Mouse (Mus musculus): ENCODE data around the gene Klf14.

Klf14 gene

DNA sequence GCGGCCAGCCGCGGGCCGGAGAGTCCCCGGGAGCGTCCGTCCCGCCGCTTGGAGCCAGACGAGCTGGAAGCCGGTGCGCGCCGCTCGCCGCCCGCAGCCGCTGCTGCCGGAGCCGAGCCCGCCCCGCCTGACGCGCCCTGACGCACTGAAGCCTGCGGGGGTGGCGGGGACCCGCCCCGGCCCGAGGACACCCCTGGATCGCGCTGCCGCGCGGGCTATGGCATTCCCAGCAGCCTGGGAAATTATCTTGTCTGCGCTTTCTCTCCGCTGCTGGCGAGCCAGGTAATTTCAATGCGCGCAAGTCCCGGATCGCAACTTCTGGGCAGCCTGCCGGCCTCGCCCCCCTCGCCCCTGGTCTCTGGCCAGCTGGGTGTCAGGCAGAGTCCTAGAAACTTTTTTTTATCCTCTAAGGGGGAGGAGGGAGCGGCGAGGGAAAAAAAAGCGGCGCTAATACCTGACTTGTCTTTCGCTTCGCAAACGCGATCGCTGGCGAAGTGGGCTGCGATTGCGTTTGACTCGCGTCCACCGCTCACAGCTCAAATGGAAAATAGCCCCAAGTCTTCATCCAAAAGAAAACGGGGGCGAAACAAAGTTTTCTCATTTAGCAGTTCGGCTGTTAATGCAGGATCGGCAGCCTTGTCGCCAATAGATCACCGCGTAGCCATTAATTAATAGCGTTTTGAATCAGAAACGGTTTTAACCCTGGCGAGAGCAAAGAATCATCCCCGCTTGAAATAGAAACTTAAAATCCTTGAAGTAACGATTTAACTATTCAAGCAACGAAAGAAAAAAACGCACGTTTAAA, at the start of gene Klf14:
Gene Klf14, minus strand, starts transcription at position 343 of the 805 bp plus-strand sequence.
- DNase-seq (ENCODE audit: low read depth, low spot score) = no peak

DNA sequence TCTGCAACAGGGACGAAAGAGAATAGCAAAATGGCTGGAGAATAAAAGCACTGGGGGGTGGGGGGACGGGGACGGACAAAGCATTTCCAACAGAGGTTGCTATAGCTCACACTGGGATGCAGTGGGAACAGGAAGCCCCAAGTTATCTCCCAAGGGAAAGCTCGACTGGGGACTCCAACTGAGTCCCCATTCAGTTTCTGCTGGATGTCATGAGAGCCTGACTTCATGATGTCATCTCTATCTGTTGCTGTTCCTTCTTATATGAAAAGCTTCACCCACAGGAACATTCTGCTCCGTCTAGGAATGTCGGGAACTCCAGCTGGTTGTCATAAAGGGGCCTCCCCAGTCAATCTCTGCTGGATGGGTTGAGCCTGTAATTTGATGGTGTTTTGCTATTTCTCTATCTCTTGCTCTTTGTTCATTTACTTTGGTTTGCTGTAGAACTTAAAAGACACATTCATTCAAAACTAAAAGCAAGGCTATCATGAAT, 47.3 kb upstream of the Klf14 start:
- DNase-seq (ENCODE audit: low read depth, low spot score) = no peak

DNA sequence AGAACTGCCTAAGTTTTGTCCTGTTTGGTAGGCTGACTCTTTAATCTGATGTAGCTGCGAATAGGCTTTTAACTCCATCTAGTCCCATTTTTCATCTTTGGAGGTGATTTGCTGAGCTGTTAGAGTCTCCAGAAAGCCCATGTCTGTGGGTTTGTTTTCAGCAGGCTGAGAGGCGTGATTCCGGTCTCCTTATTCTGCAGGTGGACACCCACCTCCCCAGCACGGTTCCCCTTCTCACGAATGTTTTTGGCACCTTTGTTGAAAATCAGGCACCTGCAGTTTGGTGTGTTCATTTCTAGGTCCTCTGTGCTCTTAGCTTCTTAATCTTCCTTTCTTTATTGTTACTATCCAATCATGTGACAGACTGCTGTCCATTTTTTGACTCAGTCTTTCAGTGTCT, 27.5 kb upstream of the Klf14 start:
- DNase-seq (ENCODE audit: low read depth, low spot score) = no peak

DNA sequence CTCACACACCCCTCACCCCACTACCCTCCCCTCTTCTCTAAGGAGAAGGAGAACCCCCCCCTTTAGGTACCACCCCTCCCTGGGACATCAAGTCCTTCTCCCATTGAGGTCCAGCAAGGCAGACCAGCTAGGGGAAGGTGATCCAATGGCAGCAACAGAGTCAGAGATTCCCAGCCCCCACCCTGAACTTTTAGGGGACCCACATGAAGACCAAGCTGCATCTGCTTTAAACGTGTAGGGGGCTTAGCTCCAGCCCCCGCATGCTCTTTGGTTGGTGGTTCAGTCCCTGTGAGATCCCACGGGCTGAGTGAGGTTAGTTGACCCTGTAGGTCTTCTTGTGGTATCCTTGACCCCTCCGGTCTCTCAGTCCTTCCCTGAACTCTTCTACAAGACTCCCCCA, 24.1 kb upstream of the Klf14 start:
- DNase-seq (ENCODE audit: low read depth, low spot score) = no peak

DNA sequence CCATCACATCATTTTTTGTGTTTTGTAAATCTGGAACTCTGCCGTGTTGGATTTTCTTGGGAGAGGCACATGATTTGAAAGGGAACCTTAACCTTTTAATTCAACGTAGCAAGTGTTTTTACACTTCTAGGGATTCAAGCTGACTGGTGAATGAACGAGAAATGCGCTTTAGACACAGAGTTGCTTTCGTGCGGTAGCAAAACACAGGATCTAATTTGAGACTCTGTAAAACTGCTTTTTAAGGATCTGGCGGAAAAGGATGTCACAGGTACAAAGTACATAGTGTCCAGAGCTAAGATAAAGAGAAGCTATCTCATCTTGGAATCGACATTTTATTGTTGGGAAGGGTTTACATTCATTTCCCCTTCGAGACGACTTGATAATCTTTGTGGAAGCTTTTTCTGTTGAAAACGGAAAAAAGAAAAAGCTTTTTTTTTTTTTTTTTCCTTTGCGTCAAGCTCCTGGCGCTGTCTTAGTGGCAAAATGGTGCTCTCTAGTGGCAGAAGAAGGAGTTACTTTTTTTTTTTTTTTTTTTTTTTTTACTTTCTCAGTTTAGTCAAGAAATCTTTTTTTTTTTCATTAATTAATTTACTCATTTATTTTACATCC, 23.6 kb upstream of the Klf14 start:
- DNase-seq (ENCODE audit: low read depth, low spot score) = peak; percentile 57

DNA sequence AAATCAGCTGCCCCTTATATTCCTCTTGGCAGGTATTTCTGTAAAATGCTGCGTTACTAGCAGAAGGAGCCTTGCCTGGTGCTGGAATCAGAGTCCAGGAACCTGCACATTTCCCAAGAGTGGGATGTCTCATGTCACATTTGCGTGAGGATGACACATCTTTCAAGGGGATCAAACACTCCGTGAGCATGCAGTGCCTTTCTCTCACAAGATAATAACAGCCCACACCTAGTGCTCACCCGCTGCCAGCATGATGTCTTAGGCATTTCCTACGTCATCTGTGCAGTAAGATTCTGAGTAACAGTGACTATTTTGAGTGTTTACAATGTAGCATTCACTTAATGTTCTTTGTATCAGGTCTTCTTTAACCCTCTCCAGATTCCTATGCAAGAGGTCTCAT, 22.5 kb upstream of the Klf14 start:
- DNase-seq (ENCODE audit: low read depth, low spot score) = no peak

DNA sequence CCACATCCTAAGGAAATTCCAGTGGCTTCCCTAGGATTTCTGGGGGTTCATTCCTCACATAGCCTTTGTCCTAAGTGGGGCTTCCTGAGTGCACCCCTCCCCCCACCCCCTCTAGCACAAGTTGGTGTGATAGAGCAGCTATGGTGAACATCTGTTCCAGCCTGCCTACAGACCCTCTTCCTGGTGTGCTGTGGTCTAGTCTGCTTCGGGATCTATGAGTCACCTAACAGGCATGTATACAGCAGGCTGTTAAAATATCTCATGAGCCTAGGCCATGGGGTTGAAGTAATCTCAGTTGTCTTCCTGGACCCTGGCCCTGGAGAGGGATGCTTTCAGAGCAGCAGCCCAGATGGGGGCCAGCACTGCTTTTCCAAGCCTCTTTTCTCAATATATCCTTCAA, 19.7 kb upstream of the Klf14 start:
- DNase-seq (ENCODE audit: low read depth, low spot score) = no peak

DNA sequence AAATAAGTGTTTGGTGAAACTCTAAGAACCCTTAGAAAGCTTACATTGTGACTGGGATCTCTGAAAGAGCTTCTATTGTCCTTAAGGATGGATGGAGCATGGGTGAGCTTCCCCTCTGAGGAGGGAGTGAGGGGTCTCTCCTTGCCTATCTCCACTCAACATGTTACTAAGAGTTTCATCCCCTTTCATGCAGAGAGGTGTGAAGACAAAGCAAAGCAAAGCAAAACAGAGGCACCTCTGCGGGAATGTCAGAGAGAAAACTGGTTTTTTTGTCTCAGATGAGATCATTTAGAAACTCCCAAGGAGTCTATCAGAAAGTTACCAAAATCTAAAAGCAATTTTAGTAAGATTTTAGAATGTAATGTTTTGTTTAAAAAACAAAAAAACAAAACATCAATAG, 13.2 kb upstream of the Klf14 start:
- no peak for DNase-seq (ENCODE audit: low read depth, low spot score)

DNA sequence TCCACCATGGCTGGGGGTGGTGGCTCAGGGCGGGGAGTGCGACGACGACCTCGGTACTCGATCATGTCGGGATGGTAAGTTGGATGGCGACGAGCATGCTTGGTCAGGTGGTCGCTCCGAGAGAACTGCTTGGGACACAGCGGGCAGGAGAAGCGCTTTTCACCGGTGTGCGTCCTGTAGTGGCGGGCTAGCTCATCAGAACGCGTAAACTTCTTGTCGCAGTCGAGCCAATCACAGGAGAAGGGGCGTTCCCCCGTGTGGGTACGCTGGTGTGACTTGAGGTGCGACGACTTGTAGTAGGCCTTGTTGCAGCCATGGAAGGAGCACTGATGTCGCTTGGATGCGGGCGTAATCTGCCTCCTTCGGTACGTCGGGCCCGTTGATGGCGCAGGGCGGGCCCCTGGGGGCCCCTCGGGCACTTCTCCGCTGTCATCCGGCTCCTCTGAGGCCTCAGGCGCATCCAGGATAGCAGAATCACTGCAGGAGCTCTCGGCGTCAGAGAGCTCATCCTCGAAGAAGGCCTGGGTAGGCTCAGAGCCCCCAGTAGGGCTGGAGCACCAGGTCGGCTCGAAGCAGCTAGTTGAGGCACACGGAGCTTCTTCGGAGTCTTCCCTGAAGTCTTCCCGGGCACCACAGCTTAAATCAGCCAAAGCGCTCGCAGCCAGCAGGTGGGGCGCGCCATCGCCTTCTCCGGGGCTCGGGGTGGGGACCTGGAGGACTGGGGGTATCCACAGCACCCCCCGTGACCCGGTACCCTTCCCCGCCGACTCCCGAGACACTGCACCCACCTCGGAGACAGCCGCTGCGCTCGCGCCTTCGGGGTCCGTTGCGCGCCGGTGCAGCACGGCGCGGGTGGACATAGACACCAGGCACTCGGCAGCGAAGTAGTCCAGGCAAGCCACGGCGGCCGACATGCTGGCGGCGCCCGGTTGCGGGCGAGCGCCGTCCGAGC, 818 bp downstream of the Klf14 start:
- DNase-seq (ENCODE audit: low read depth, low spot score) = no peak

DNA sequence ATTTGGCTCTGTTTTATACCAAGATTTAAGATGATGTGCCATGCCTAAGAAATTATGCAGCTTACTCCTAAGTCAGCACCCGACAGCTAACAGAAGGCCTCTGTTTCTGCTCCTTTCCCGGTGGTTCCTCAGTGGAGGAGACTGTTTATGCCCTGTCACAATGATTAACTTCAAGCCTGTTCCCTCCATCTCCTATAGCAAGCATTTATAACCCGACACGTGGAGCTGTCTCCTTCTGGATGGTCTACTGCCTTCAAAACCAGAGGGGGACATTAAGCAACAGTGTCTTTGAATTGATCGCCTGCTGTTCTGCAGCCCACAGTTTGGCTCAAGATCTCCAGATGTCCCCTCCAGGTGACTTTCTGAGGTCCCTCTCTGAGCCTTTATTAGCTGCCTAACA, 19.6 kb downstream of the Klf14 start:
- DNase-seq (ENCODE audit: low read depth, low spot score) = no peak

DNA sequence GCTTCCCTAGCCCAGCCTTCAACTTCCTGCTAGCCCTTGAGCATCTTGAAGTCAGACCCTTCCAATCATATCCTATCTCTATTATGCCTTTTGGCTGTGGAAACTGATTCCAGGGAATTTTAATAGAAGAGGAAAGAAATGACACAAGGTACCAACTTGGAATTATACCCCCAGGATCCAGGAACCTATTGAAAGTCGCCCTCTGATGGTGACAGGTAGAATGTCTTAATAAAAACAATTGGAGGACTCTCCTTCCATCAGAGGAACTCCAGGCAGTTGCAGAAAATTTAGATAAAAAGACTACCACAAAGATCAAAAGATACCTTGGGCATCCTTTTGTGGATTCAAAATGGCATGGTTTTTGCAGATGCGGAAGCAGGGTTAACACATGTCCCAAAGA, 36.1 kb downstream of the Klf14 start:
- no peak for DNase-seq (ENCODE audit: low read depth, low spot score)

DNA sequence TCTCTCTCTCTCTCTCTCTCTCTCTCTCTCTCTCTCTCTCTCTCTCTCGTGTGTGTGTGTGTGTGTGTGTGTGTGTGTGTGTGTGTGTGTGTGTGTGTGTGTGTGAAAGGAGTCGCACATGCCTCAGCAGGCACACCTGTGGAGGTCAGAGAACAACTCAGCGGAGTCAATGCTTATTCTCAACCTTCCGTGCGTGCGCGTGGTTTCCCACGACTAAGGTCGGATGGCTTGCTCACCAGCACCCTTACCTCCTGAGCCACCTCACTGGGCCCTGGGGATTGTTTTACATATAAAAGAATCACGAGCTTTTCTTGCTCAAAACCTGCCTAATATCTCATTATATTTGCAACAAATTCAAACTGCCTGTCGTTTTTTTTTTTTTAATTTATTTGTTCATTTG, 37.1 kb downstream of the Klf14 start:
- DNase-seq (ENCODE audit: low read depth, low spot score) = no peak

DNA sequence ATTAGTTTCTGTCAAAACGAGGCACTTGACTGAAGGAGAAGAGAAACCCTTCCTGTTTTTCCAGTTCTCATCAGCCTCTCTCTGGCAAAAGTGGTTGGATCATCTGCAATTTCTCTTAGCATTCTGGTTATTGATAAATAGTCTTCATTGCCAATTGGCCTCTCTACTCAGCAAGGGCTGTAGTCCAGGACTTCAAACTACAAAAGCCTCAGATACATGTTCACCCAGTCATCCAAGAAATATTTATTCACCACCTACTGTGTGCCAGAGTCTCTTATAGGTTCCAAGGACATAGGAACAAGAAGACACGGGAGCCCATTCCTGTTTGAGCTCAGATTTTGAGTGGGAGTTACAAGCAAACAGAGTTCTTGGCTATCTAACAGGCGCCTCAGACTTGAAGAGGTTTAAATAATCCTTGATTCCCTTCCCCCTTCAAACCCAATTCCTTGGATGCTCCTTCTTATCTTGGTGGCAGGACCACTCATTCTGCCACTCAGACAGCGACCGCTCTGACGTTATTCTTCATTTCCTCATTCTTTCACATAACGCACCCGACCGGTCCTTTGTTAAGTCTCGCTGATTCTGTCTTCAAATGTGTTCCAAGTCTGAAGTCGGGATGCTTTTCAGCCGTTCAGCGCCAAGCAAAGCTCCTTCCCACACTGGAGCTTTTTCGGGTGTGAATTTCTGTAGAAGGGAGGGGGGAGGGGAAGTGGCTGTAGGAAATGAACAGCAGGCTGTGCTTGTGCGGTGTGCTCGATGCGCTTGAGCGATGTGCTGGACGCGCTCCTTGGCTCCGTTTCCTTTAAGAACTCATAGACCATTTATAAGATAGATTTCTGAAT, 37.8 kb downstream of the Klf14 start:
- no peak for DNase-seq (ENCODE audit: low read depth, low spot score)

DNA sequence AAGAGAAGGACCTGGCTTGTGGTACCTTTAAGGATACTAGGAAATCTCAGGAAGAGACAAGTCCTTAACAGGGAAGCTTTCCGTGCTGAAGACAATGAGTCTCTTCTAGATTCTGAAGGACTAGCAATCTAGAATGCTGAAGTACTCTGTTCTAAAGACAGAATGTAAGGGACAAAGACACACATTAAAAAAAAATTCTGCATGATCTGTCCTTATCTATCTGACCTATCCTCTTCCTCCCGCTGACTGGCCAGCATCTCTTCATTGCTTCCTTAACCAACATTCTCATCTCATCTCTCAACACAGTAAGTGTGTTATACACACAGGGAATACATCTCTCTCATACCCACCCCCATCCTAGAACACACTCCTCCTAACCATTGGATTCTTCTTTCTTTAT, 43.4 kb downstream of the Klf14 start, which contains the start of gene Tsga13:
Gene Tsga13, minus strand, starts transcription at position 101 of the 400 bp plus-strand sequence.
- DNase-seq (ENCODE audit: low read depth, low spot score) = no peak

DNA sequence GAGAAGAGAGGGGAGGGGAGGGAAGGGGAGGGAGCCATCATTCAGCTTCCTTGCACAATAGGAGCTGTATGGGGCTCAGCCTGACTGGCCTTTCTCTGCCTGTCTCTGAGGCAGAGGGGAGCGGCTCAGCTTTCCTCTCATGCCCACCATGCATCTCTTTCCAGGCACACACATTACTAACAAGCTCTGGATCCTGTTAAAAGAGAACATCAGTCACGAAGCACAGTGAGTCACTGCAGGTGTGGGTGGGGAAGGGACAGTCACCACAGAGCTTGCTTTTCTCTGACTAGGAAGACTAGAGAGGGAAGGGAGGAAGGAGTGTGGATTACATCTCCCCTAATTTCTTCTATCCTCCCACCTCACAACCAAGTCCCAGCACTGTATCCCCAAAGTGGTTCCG, 50.9 kb downstream of the Klf14 start:
- no peak for DNase-seq (ENCODE audit: low read depth, low spot score)

Measured in CD4-positive helper T cell, adult 2 months (primary cell).